Mouse (Mus musculus): ENCODE results near the gene Stap1. TPM values are rescaled to one million over a fixed set of nuclear protein-coding genes. Genes with fewer than 3 reads are reported as not detected.

Stap1 gene
- polyA plus RNA-seq, 1 experiment from 2014 or later, result 0.11 TPM

- no peaks in the 10 kb centered on the region for H3K4me1 ChIP-seq (replicated peaks)
- H3K4me3 ChIP-seq, result no peak overlapping the region
- no peaks in the 10 kb centered on the region for H3K9me3 ChIP-seq (replicated peaks)
- 84% methylated on average over 6 of the region's 6 CpGs for WGBS
- H3K4me2 ChIP-seq, result no peak overlapping the region
- no peaks in the 10 kb centered on the region for H3K27me3 ChIP-seq (replicated peaks)
- H3K36me3 ChIP-seq, result no peaks in the 10 kb centered on the region
- H3K27ac ChIP-seq (ENCODE audit: poor library complexity, severe bottlenecking), result no peak overlapping the region
- ATAC-seq (ENCODE audit: insufficient number of reproducible peaks, low FRiP score), result no peak
- no peak overlapping the region for H3K9ac ChIP-seq
Measured at GRCm38 (mm10) chr5:86083987-86084386, 12.4 kb downstream of the Stap1 start.

- Histone ChIP-seq H3K9me3 (replicated peaks) (no peaks in the 10 kb centered on the region), H3K27me3 (replicated peaks) (no peaks in the 10 kb centered on the region), H3K9ac (no peak overlapping the region), H3K4me1 (replicated peaks) (no peaks in the 10 kb centered on the region), H3K4me2 (no peak overlapping the region), H3K4me3 (no peak overlapping the region), H3K36me3 (no peaks in the 10 kb centered on the region), H3K27ac (ENCODE audit: poor library complexity, severe bottlenecking) (no peak overlapping the region)
- 70% methylated on average over 7 of the region's 7 CpGs for WGBS
- ATAC-seq (ENCODE audit: insufficient number of reproducible peaks, low FRiP score), result no peak
Measured at GRCm38 (mm10) chr5:86084979-86085378, 13.4 kb downstream of the Stap1 start.

DNA sequence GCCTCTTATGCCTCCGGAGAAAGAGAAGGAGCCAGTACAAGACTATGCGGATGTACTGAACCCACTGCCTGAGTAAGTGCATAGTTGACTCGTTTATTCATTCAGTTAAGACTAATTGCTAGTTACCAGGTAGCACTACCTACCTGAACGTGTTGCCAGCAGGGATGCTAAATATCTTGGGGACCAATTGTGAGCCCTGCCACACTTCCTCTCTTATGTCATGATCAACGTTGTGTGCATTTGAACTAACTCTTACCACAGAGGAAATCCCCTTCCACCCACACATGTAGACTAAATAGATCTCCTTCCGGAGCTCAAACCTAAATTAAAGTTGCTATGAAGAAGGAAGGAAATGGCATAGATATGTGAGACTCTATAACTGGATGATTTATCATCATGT, 15.2 kb downstream of the Stap1 start:
- H3K4me1 ChIP-seq (replicated peaks), result no peaks in the 10 kb centered on the region
- ATAC-seq (ENCODE audit: insufficient number of reproducible peaks, low FRiP score), result no peak
- H3K9ac ChIP-seq, result no peak overlapping the region
- no peaks in the 10 kb centered on the region for H3K9me3 ChIP-seq (replicated peaks)
- H3K4me3 ChIP-seq, result no peak overlapping the region
- H3K27me3 ChIP-seq (replicated peaks), result no peaks in the 10 kb centered on the region
- no peak overlapping the region for H3K4me2 ChIP-seq
- H3K36me3 ChIP-seq, result no peaks in the 10 kb centered on the region
- 75% methylated on average over 6 of the region's 6 CpGs for WGBS
- no peak overlapping the region for H3K27ac ChIP-seq (ENCODE audit: poor library complexity, severe bottlenecking)

DNA sequence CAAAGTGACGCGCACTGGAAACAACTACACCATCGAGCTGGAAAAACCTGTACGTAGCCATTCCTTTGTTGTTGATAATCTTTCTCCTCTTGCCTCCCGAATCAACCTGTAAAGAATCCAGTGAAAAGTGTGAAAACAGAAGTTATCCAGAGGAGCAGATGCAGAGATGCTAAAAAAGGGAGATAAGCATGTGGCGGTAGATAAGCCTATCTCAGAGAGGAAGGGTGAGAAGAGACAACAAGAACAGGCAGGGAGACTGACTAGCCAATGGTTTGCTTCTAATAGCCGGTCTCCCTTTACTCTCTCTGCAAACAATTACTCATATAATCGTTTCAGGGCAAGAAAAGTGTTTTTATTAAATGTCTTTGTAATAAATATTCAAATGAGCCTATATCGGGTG, 23.2 kb downstream of the Stap1 start:
- H3K36me3 ChIP-seq, result no peaks in the 10 kb centered on the region
- no peak overlapping the region for H3K27ac ChIP-seq (ENCODE audit: poor library complexity, severe bottlenecking)
- no peaks in the 10 kb centered on the region for H3K9me3 ChIP-seq (replicated peaks)
- no peak overlapping the region for H3K4me3 ChIP-seq
- 0 out of 2 replicates have a peak, but pooled peaks cover 4% of the 10 kb centered on the region for H3K4me1 ChIP-seq (replicated peaks)
- no peak overlapping the region for H3K9ac ChIP-seq
- no peak for ATAC-seq (ENCODE audit: insufficient number of reproducible peaks, low FRiP score)
- 33% methylated on average over 9 of the region's 9 CpGs for WGBS
- H3K4me2 ChIP-seq, result no peak overlapping the region
- H3K27me3 ChIP-seq (replicated peaks), result no peaks in the 10 kb centered on the region

GRCm38 (mm10) chr5:86098988-86099387, 27.4 kb downstream of the Stap1 start:
- H3K4me3 ChIP-seq, result no peak overlapping the region
- H3K9me3 ChIP-seq (replicated peaks), result no peaks in the 10 kb centered on the region
- no peaks in the 10 kb centered on the region for H3K36me3 ChIP-seq
- no peak overlapping the region for H3K27ac ChIP-seq (ENCODE audit: poor library complexity, severe bottlenecking)
- no peak for ATAC-seq (ENCODE audit: insufficient number of reproducible peaks, low FRiP score)
- H3K4me2 ChIP-seq, result no peak overlapping the region
- 0 out of 2 replicates have a peak, but pooled peaks cover 4% of the 10 kb centered on the region for H3K4me1 ChIP-seq (replicated peaks)
- H3K27me3 ChIP-seq (replicated peaks), result no peaks in the 10 kb centered on the region
- 68% methylated on average over 3 of the region's 3 CpGs for WGBS
- H3K9ac ChIP-seq, result no peak overlapping the region

GRCm38 (mm10) chr5:86100621-86101020, 29.1 kb downstream of the Stap1 start:
- H3K4me3 ChIP-seq, result no peak overlapping the region
- ATAC-seq (ENCODE audit: insufficient number of reproducible peaks, low FRiP score), result no peak
- no peak overlapping the region for H3K27ac ChIP-seq (ENCODE audit: poor library complexity, severe bottlenecking)
- no peak overlapping the region for H3K4me2 ChIP-seq
- no peaks in the 10 kb centered on the region for H3K27me3 ChIP-seq (replicated peaks)
- H3K9ac ChIP-seq, result no peak overlapping the region
- H3K36me3 ChIP-seq, result no peaks in the 10 kb centered on the region
- H3K9me3 ChIP-seq (replicated peaks), result no peaks in the 10 kb centered on the region
- WGBS, result 75% methylated on average over 3 of the region's 3 CpGs
- H3K4me1 ChIP-seq (replicated peaks), result 0 out of 2 replicates have a peak, but pooled peaks cover 4% of the 10 kb centered on the region

GRCm38 (mm10) chr5:86102176-86102575, 30.6 kb downstream of the Stap1 start:
- 0 out of 2 replicates have a peak, but pooled peaks cover 4% of the 10 kb centered on the region for H3K4me1 ChIP-seq (replicated peaks)
- no peak overlapping the region for H3K4me3 ChIP-seq
- no peak overlapping the region for H3K9ac ChIP-seq
- no peaks in the 10 kb centered on the region for H3K27me3 ChIP-seq (replicated peaks)
- H3K9me3 ChIP-seq (replicated peaks), result 0 out of 2 replicates have a peak, but pooled peaks cover 2% of the 10 kb centered on the region
- H3K4me2 ChIP-seq, result no peak overlapping the region
- H3K27ac ChIP-seq (ENCODE audit: poor library complexity, severe bottlenecking), result no peak overlapping the region
- peaks cover 3% of the 10 kb centered on the region for H3K36me3 ChIP-seq
- no peak for ATAC-seq (ENCODE audit: insufficient number of reproducible peaks, low FRiP score)
- WGBS, result 96% methylated on average over 2 of the region's 2 CpGs

DNA sequence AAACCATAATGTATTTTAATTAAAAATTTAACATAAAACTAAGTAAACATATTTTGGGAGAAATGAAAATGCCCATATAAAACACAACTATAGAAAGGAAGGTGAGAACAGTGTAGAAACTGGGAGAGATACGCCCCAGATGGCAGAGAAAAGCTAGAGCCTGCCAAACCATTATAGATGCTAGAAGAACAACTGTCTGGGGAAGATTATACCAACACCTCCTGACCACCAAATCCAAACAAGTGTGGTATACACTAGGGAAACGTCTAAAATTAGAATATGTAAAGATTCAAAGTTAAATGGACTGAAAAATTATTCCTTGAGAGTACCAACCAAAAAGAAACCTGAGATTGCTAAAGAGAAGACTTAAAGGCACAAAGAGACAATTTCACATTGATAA, 35.1 kb downstream of the Stap1 start:
- H3K27ac ChIP-seq (ENCODE audit: poor library complexity, severe bottlenecking), result no peak overlapping the region
- H3K27me3 ChIP-seq (replicated peaks), result no peaks in the 10 kb centered on the region
- H3K9me3 ChIP-seq (replicated peaks), result 0 out of 2 replicates have a peak, but pooled peaks cover 2% of the 10 kb centered on the region
- peaks cover 9% of the 10 kb centered on the region for H3K36me3 ChIP-seq
- 68% methylated on average over 2 of the region's 2 CpGs for WGBS
- no peaks in the 10 kb centered on the region for H3K4me1 ChIP-seq (replicated peaks)
- H3K9ac ChIP-seq, result no peak overlapping the region
- no peak for ATAC-seq (ENCODE audit: insufficient number of reproducible peaks, low FRiP score)
- H3K4me2 ChIP-seq, result no peak overlapping the region
- no peak overlapping the region for H3K4me3 ChIP-seq

DNA sequence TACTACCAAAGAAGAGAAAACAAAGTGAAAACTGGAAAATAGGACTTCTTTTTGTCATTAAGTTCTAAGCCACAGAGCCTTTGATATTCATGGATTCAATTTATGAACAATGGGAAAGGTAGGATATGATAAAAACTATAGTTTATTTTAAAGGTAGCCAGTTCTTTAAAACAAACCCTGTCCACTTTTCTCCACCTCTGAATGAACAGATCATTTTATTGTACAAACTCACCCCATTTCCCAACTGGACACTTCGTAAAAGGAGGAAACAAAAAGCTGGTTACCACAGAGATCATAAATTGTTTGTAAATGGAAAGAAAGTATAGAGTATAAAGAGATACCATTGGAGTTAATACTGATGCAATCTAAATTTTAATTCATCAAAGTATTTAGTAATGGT, 39.5 kb downstream of the Stap1 start:
- 0 out of 2 replicates have a peak, but pooled peaks cover 2% of the 10 kb centered on the region for H3K9me3 ChIP-seq (replicated peaks)
- 0 out of 2 replicates have a peak, but pooled peaks cover 2% of the 10 kb centered on the region for H3K4me1 ChIP-seq (replicated peaks)
- no peak overlapping the region for H3K4me3 ChIP-seq
- peaks cover 12% of the 10 kb centered on the region for H3K36me3 ChIP-seq
- no peak for ATAC-seq (ENCODE audit: insufficient number of reproducible peaks, low FRiP score)
- H3K9ac ChIP-seq, result no peak overlapping the region
- no peak overlapping the region for H3K27ac ChIP-seq (ENCODE audit: poor library complexity, severe bottlenecking)
- no peaks in the 10 kb centered on the region for H3K27me3 ChIP-seq (replicated peaks)
- H3K4me2 ChIP-seq, result no peak overlapping the region
- 87% methylated on average over 1 of the region's 1 CpGs for WGBS

DNA sequence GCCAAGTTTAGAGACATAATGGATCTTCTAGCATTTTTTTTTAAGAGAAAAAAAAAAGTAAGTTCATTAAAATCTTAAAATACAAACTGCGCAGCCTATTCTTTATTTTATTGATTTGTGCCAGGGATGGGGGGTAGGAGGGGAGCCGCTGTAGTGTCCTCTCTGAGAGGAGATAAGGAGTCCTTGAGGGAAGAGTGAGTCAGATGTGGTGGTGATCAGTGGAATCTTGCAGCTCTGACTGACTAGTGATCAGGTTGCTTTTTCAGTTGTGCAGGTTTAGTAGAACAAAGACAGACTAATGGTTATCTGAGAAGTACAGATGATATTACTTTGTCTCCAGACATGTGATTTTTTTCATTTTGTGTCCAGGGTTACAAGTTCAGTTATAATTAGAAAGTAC, 41.5 kb downstream of the Stap1 start:
- Histone ChIP-seq H3K4me2 (no peak overlapping the region), H3K27me3 (replicated peaks) (no peaks in the 10 kb centered on the region), H3K9me3 (replicated peaks) (no peaks in the 10 kb centered on the region), H3K36me3 (peaks cover 9% of the 10 kb centered on the region), H3K4me1 (replicated peaks) (0 out of 2 replicates have a peak, but pooled peaks cover 2% of the 10 kb centered on the region), H3K27ac (ENCODE audit: poor library complexity, severe bottlenecking) (no peak overlapping the region), H3K4me3 (no peak overlapping the region), H3K9ac (no peak overlapping the region)
- WGBS, result 51% methylated on average over 2 of the region's 2 CpGs
- ATAC-seq (ENCODE audit: insufficient number of reproducible peaks, low FRiP score), result no peak

DNA sequence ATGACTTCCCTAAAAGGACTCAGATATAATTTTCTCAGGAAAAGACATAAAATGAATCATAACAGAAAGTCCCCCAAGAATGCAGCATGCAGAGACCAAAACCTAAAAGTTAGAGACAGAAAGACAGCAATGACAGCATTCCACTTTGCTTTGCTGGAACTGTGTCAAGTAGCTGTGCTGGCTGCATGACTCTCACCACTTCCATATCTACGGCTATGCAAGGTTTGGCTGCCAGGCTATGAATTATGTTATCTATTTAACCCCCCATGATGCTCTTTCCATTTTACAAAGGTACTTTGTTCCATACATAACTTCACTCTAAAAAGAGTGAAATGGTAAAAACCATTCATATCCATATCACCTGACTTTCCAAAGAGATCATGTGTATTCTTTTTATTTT, 42.5 kb downstream of the Stap1 start:
- Histone ChIP-seq H3K4me3 (no peak overlapping the region), H3K27ac (ENCODE audit: poor library complexity, severe bottlenecking) (no peak overlapping the region), H3K4me1 (replicated peaks) (0 out of 2 replicates have a peak, but pooled peaks cover 2% of the 10 kb centered on the region), H3K9me3 (replicated peaks) (no peaks in the 10 kb centered on the region), H3K27me3 (replicated peaks) (no peaks in the 10 kb centered on the region), H3K4me2 (no peak overlapping the region), H3K9ac (no peak overlapping the region), H3K36me3 (peaks cover 14% of the 10 kb centered on the region)
- WGBS, result 27% methylated on average over 1 of the region's 1 CpGs
- no peak for ATAC-seq (ENCODE audit: insufficient number of reproducible peaks, low FRiP score)

GRCm38 (mm10) chr5:86118457-86119094, 47.0 kb downstream of the Stap1 start:
- ATAC-seq (ENCODE audit: insufficient number of reproducible peaks, low FRiP score), result no peak
- Histone ChIP-seq H3K27me3 (replicated peaks) (no peaks in the 10 kb centered on the region), H3K4me2 (no peak overlapping the region), H3K4me1 (replicated peaks) (no peaks in the 10 kb centered on the region), H3K27ac (ENCODE audit: poor library complexity, severe bottlenecking) (no peak overlapping the region), H3K36me3 (peaks cover 19% of the 10 kb centered on the region), H3K9me3 (replicated peaks) (no peaks in the 10 kb centered on the region), H3K4me3 (no peak overlapping the region), H3K9ac (no peak overlapping the region)
- 91% methylated on average over 9 of the region's 9 CpGs for WGBS
